Mouse (Mus musculus) liver, adult 2 months (tissue): ENCODE data around the gene Slc6a17. TPM values are rescaled to one million over a fixed set of nuclear protein-coding genes. Genes with fewer than 3 reads are reported as not detected.

Experiments
- DNase-seq: peaks from one replicate; pipeline ENCODE4 v3.0.0-alpha.2; 2011; ENCODE audit warnings: low read depth, low spot score; ENCODE audit errors: extremely low read depth
- H3K27ac ChIP-seq: fragments of 200-500 bp; replicated peaks from 2 replicates; pipeline ENCODE4 v1.5.1; 2012; ENCODE audit warnings: low read depth, mild to moderate bottlenecking, control low read depth, inconsistent platforms, low read length; ENCODE audit not compliant: insufficient read depth
- H3K27me3 ChIP-seq: fragments of 200-500 bp; 2 replicates; pipeline ENCODE4 v1.6.1; 2012; ENCODE audit warnings: mild to moderate bottlenecking, moderate library complexity, low read length, inconsistent platforms; ENCODE audit not compliant: control insufficient read depth, insufficient read depth
- H3K36me3 ChIP-seq: fragments of 200-500 bp; 2 replicates; pipeline ENCODE4 v1.6.1; 2012; ENCODE audit warnings: low read length, inconsistent platforms; ENCODE audit not compliant: control insufficient read depth, insufficient read depth
- H3K4me1 ChIP-seq: fragments of 200-500 bp; 2 replicates; pipeline ENCODE4 v1.6.1; 2011; ENCODE audit warnings: low read length; ENCODE audit not compliant: control insufficient read depth, insufficient read depth
- H3K4me3 ChIP-seq: fragments of 200-500 bp; 2 replicates; pipeline ENCODE4 v1.5.1; 2011; ENCODE audit warnings: low read depth, mild to moderate bottlenecking, control low read depth, low read length, moderate library complexity; ENCODE audit not compliant: insufficient read depth
- H3K79me2 ChIP-seq: fragments of 200-500 bp; 2 replicates; pipeline ENCODE4 v1.6.1; 2012; ENCODE audit warnings: inconsistent platforms, mild to moderate bottlenecking, low read length, moderate library complexity; ENCODE audit not compliant: control insufficient read depth, insufficient read depth
- H3K9ac ChIP-seq: fragments of 200-500 bp; 2 replicates; pipeline ENCODE4 v1.6.1; 2012; ENCODE audit warnings: low read depth, mild to moderate bottlenecking, control low read depth, inconsistent platforms, low read length
- CTCF ChIP-seq: fragments of 200-500 bp; IDR thresholded peaks from 2 replicates; pipeline ENCODE4 v1.5.1; 2011; ENCODE audit warnings: low read depth, low read length, control low read depth
- POLR2A ChIP-seq: fragments of 200-500 bp; IDR thresholded peaks from 2 replicates; pipeline ENCODE4 v1.6.1; 2011; ENCODE audit warnings: low read length, control low read depth; ENCODE audit not compliant: insufficient read depth; ENCODE audit errors: extremely low read depth
- WGBS: fragments of 180-500 bp; shearing (Covaris S2); methylation state at CpG from one replicate; pipeline ENCODE4 v1.1.7; 2018; 5-methylcytosine and 5-hydroxymethylcytosine counted together
- polyA plus RNA-seq: library from polyadenylated mRNA; depleted of rRNA; stranded (reverse); fragments of >200 nt; gene quantifications from 2 replicates; pipeline ENCODE4 v1.2.3, GENCODE M21; 2012
- total RNA-seq: library from RNA; depleted of rRNA; stranded (reverse); fragments of >200 nt; gene quantifications from 2 replicates; pipeline ENCODE4 v1.2.3, GENCODE M21; 2014

The Slc6a17 gene
- total and polyA plus RNA-seq, 2 experiments = 0.02 TPM; not detected in 1

GRCm38 (mm10) chr3:107533532-107533931 is 15.7 kb upstream of the Slc6a17 start:
- Histone ChIP-seq H3K27ac (no peak overlapping the region), H3K79me2 (no peaks in the 10 kb centered on the region), H3K9ac (no peak overlapping the region), H3K27me3 (no peaks in the 10 kb centered on the region), H3K4me1 (no peaks in the 10 kb centered on the region), H3K4me3 (no peak overlapping the region), H3K36me3 (no peaks in the 10 kb centered on the region)
- TF ChIP-seq POLR2A (no peak), CTCF (no peak)
- DNase-seq = no peak
- 75% methylated on average over 4 of the region's 4 CpGs for WGBS

DNA sequence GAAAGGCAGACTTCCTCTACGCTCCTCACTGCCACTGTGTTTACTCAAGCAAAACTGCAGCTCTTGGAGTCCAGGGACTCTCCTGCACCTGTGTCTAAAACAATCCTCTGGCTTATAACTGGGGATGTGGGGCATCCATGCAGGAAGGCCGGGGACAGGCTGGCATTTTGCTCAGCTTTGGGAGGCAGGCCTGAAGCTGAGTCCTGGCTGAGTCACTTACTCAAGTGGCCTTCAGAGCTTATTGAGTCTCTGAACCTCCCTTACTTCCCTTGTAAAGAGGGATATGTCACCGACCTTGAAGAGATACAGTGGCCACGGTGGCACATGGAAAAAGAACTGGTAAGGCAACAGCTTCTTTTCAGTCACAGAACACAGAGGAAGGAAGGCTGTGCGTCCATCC is 12.8 kb upstream of the Slc6a17 start:
- no peak overlapping the region for H3K4me3 ChIP-seq
- H3K79me2 ChIP-seq = no peaks in the 10 kb centered on the region
- H3K27ac ChIP-seq = no peak overlapping the region
- TF ChIP-seq POLR2A (no peak), CTCF (no peak)
- no peaks in the 10 kb centered on the region for H3K4me1 ChIP-seq
- H3K9ac ChIP-seq = no peak overlapping the region
- 74% methylated on average over 5 of the region's 5 CpGs for WGBS
- H3K27me3 ChIP-seq = no peaks in the 10 kb centered on the region
- no peaks in the 10 kb centered on the region for H3K36me3 ChIP-seq
- no peak for DNase-seq

- no peak overlapping the region for H3K4me3 ChIP-seq
- no peaks in the 10 kb centered on the region for H3K36me3 ChIP-seq
- H3K27ac ChIP-seq = no peak overlapping the region
- 81% methylated on average over 5 of the region's 5 CpGs for WGBS
- no peak for DNase-seq
- H3K27me3 ChIP-seq = no peaks in the 10 kb centered on the region
- no peaks in the 10 kb centered on the region for H3K79me2 ChIP-seq
- no peak overlapping the region for H3K9ac ChIP-seq
- no peak for TF ChIP-seq POLR2A
- no peak for TF ChIP-seq CTCF
- no peaks in the 10 kb centered on the region for H3K4me1 ChIP-seq
Measured at GRCm38 (mm10) chr3:107529182-107529581, 11.4 kb upstream of the Slc6a17 start.

DNA sequence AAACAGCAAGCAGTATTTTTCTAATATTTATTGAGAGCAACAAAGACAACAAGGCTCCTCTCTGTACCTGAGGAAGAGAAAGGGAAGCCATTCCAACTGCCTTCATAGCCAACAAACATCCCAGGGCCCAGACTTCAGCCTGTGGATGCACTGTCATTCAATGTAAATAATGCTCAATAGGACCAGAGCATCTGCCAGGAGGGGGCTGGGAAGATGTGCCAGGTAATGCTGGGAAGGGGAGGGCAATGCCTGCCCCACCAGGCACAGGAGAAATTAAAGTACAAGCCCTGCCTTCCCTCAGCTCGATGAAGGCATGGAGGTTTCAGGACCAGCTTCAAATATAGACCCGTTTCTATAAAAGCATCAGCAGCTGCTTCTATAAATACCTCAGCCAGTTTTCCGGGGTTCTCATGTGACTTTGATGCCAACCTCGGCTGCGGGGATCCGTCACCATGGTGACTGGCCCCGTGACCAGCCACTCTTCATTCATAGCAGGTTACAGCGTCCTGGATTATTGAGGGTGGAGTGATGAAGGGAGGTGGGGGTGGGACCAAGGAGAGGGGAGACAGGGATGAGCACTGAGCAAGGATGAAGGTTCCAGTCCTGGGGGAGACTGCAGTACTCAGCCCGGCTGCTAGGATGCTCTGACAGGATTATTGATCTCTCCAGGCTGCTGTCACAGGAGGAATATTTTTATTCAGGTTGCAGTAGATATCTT is 10.7 kb upstream of the Slc6a17 start:
- no peak for DNase-seq

DNA sequence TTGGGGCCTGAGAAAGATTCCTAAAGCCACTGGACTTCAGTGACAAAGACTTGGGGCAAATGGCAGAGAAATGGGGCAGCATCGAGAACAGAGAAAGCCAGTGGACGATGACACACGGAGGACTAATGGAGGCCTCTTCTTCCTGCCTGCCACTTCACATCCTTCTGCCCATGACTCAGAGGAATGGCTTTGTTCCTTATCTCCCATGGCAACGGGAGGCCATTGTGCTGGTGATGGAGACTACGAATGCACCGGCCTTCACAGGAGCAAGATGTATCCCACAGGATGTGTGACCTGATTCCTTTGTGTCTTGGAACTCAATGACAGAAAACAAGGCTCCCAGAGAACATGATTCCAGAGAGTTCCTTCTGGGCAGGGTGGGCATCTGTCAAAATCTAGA is 6.7 kb upstream of the Slc6a17 start:
- no peak overlapping the region for H3K27ac ChIP-seq
- TF ChIP-seq CTCF = no peak
- TF ChIP-seq POLR2A = no peak
- H3K36me3 ChIP-seq = no peaks in the 10 kb centered on the region
- no peaks in the 10 kb centered on the region for H3K79me2 ChIP-seq
- no peak overlapping the region for H3K4me3 ChIP-seq
- H3K9ac ChIP-seq = no peak overlapping the region
- WGBS = 67% methylated on average over 6 of the region's 6 CpGs
- H3K27me3 ChIP-seq = peaks cover 2% of the 10 kb centered on the region; the same call in 1 of the 2 replicates
- no peaks in the 10 kb centered on the region for H3K4me1 ChIP-seq
- DNase-seq = no peak

More for the DNA sequence above, 10.7 kb upstream of the Slc6a17 start:
- no peak overlapping the region for H3K27ac ChIP-seq
- TF ChIP-seq POLR2A (no peak), CTCF (no peak)
- 40% methylated on average over 9 of the region's 9 CpGs for WGBS
- H3K79me2 ChIP-seq = no peaks in the 10 kb centered on the region
- H3K4me3 ChIP-seq = no peak overlapping the region
- no peaks in the 10 kb centered on the region for H3K36me3 ChIP-seq
- H3K4me1 ChIP-seq = no peaks in the 10 kb centered on the region
- no peaks in the 10 kb centered on the region for H3K27me3 ChIP-seq
- no peak overlapping the region for H3K9ac ChIP-seq

DNA sequence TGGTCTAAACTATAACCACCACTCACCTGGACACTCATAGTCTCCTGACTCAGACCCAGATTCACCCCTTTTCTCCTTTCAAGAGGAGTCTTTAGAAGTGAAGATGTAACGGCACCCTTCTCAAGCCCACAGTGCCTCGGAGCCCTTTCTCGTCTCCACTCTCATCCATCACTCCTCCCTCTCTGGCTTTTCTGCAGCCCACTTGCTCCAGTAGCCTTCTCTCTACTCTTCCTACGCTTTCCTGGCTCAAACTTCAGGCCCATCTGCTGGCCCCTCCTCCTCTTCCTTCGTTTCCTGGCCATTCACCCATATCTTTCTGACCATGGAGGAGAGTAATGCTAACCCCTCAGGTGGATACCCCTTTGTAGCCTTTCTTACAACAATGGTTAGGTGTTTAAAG is 3.1 kb upstream of the Slc6a17 start:
- no peak for TF ChIP-seq CTCF
- no peak for TF ChIP-seq POLR2A
- Histone ChIP-seq H3K27ac (no peak overlapping the region), H3K4me1 (peaks cover 1% of the 10 kb centered on the region; the same call in 1 of the 2 replicates), H3K4me3 (no peak overlapping the region), H3K27me3 (peaks cover 15% of the 10 kb centered on the region), H3K9ac (no peak overlapping the region), H3K36me3 (no peaks in the 10 kb centered on the region), H3K79me2 (no peaks in the 10 kb centered on the region)
- DNase-seq = no peak
- WGBS = 73% methylated on average over 5 of the region's 5 CpGs
